Mouse (Mus musculus): Measurements from ENCODE around the gene Uba2. TPM values are rescaled to one million over a fixed set of nuclear protein-coding genes. Genes with fewer than 3 reads are reported as not detected.
"Not testable (repeated sequence)": the region's sequence is repeated elsewhere in the genome, so short reads cannot be mapped to it uniquely, and the experiment has no call there.

The Uba2 gene
- polyA plus RNA-seq, 1 experiment from 2014 or later: 50.0 TPM

DNA sequence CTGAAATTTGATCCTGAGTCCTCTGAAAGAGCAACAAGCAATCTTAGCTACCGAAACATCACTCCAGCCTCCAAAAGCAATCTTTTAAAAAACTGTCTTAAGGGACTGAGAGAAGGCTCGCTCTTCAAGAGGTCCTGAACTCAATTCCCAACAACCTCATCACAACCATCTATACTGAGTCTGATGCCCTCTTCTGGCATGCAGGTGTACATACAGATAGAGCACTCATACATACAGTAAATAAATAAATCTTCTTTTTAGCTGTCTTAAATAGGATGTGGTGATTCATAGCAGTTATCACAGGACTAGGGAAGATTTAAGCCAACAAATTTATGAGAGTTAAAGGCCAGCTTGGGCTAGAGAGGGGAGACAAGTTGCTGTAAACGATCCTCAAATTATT is 26.2 kb upstream of the Uba2 start:
- ATAC-seq: peak; percentile 56
- 44% methylated on average over 3 of the region's 3 CpGs for WGBS (ENCODE audit: insufficient replicate concordance)
- no peak for DNase-seq
- Histone ChIP-seq H3K9me3 (ENCODE audit: low read length) (no peaks in the 10 kb centered on the region), H3K4me1 (ENCODE audit: insufficient read depth) (peaks cover 8% of the 10 kb centered on the region; the same call in 1 of the 2 replicates), H3K27me3 (ENCODE audit: insufficient read depth, low read length) (no peaks in the 10 kb centered on the region), H3K36me3 (replicated peaks; ENCODE audit: insufficient read depth, low read length) (peaks cover 7% of the 10 kb centered on the region), H3K4me3 (ENCODE audit: low read depth, low read length) (peak overlapping the region; percentile 72), H3K4me2 (ENCODE audit: low read depth, low read length) (peak overlapping the region; percentile 83), H3K9ac (replicated peaks) (peak overlapping the region; percentile 78), H3K27ac (ENCODE audit: low read depth) (peak overlapping the region; percentile 66)
- TF ChIP-seq EP300 (IDR thresholded peaks at IDR 0.05; ENCODE audit: low read depth): no peak
- TF ChIP-seq CTCF (IDR thresholded peaks at IDR 0.05; ENCODE audit: low read depth): peak; percentile 63

GRCm38 (mm10) chr7:34192825-34193224 is 23.4 kb upstream of the Uba2 start:
- DNase-seq (no peak), ATAC-seq (no peak)

DNA sequence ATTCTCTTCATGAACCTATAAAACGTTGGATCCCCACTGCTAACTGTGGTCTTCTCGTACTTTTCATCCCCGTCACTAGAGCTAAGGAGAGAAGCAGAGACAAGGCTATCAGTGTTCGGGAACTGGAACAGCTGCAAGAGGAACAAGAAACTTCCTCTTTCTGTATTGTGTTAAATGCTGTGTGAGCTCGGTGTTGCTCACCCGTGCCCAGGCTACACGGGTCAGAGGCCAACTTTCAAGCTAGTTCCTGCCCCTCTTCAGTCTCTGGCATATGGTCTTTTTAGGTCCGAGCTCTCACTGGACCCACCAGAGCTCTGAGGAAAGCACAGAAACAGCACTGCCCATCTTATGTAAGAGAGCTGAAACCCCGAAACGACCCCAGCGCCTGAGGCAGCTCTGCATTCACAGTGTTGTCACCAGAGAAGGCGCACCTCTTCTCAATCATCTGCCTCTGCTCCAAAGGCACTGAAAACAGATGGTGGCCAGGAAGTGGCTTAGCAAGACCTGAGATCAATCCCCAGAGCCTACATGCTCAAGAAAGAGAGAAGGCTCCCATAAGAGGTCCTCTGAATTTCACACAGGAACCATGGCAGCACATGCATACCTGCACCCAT is 20.1 kb upstream of the Uba2 start:
- Histone ChIP-seq H3K4me3 (ENCODE audit: low read depth, low read length) (no peak overlapping the region), H3K9me3 (ENCODE audit: low read length) (no peaks in the 10 kb centered on the region), H3K27ac (ENCODE audit: low read depth) (peak overlapping the region; percentile 67), H3K4me1 (ENCODE audit: insufficient read depth) (no peaks in the 10 kb centered on the region), H3K27me3 (ENCODE audit: insufficient read depth, low read length) (no peaks in the 10 kb centered on the region), H3K4me2 (ENCODE audit: low read depth, low read length) (no peak overlapping the region), H3K9ac (replicated peaks) (no peak overlapping the region), H3K36me3 (replicated peaks; ENCODE audit: insufficient read depth, low read length) (peaks cover 46% of the 10 kb centered on the region)
- 50% methylated on average over 12 of the region's 12 CpGs for WGBS (ENCODE audit: insufficient replicate concordance)
- TF ChIP-seq CTCF (IDR thresholded peaks at IDR 0.05; ENCODE audit: low read depth) (no peak), EP300 (IDR thresholded peaks at IDR 0.05; ENCODE audit: low read depth) (no peak)
- ATAC-seq (peak; percentile 50), DNase-seq (no peak)

More at GRCm38 (mm10) chr7:34192825-34193224, 23.4 kb upstream of the Uba2 start:
- WGBS (ENCODE audit: insufficient replicate concordance): 83% methylated on average over 6 of the region's 6 CpGs
- TF ChIP-seq CTCF (IDR thresholded peaks at IDR 0.05; ENCODE audit: low read depth) (no peak), EP300 (IDR thresholded peaks at IDR 0.05; ENCODE audit: low read depth) (no peak)
- Histone ChIP-seq H3K4me3 (ENCODE audit: low read depth, low read length) (no peak overlapping the region), H3K36me3 (replicated peaks; ENCODE audit: insufficient read depth, low read length) (peaks cover 24% of the 10 kb centered on the region), H3K9ac (replicated peaks) (no peak overlapping the region), H3K4me2 (ENCODE audit: low read depth, low read length) (no peak overlapping the region), H3K27ac (ENCODE audit: low read depth) (peak overlapping the region; percentile 26; the same call in 1 of the 2 replicates), H3K27me3 (ENCODE audit: insufficient read depth, low read length) (no peaks in the 10 kb centered on the region), H3K4me1 (ENCODE audit: insufficient read depth) (peaks cover 8% of the 10 kb centered on the region; the same call in 1 of the 2 replicates), H3K9me3 (ENCODE audit: low read length) (no peaks in the 10 kb centered on the region)

- Histone ChIP-seq H3K27me3 (ENCODE audit: insufficient read depth, low read length) (no peaks in the 10 kb centered on the region), H3K4me1 (ENCODE audit: insufficient read depth) (no peaks in the 10 kb centered on the region), H3K4me3 (ENCODE audit: low read depth, low read length) (no peak overlapping the region), H3K9ac (replicated peaks) (no peak overlapping the region), H3K9me3 (ENCODE audit: low read length) (no peaks in the 10 kb centered on the region), H3K27ac (ENCODE audit: low read depth) (no peak overlapping the region), H3K4me2 (ENCODE audit: low read depth, low read length) (no peak overlapping the region), H3K36me3 (replicated peaks; ENCODE audit: insufficient read depth, low read length) (peaks cover 30% of the 10 kb centered on the region)
- TF ChIP-seq EP300 (IDR thresholded peaks at IDR 0.05; ENCODE audit: low read depth) (no peak), CTCF (IDR thresholded peaks at IDR 0.05; ENCODE audit: low read depth) (no peak)
- ATAC-seq: no peak
- no peak for DNase-seq
- WGBS (ENCODE audit: insufficient replicate concordance): 84% methylated on average over 3 of the region's 3 CpGs
Observed at GRCm38 (mm10) chr7:34183794-34184193, 14.4 kb upstream of the Uba2 start.

- no peak for DNase-seq
- Histone ChIP-seq H3K9me3 (ENCODE audit: low read length) (no peaks in the 10 kb centered on the region), H3K4me2 (ENCODE audit: low read depth, low read length) (no peak overlapping the region), H3K36me3 (replicated peaks; ENCODE audit: insufficient read depth, low read length) (peaks cover 27% of the 10 kb centered on the region), H3K27ac (ENCODE audit: low read depth) (no peak overlapping the region), H3K27me3 (ENCODE audit: insufficient read depth, low read length) (no peaks in the 10 kb centered on the region), H3K4me1 (ENCODE audit: insufficient read depth) (no peaks in the 10 kb centered on the region), H3K9ac (replicated peaks) (no peak overlapping the region), H3K4me3 (ENCODE audit: low read depth, low read length) (no peak overlapping the region)
- no peak for ATAC-seq
- 91% methylated on average over 13 of the region's 13 CpGs for WGBS (ENCODE audit: insufficient replicate concordance)
- no peak for TF ChIP-seq CTCF (IDR thresholded peaks at IDR 0.05; ENCODE audit: low read depth)
- no peak for TF ChIP-seq EP300 (IDR thresholded peaks at IDR 0.05; ENCODE audit: low read depth)
Observed at GRCm38 (mm10) chr7:34183356-34183755, 14.0 kb upstream of the Uba2 start.

DNA sequence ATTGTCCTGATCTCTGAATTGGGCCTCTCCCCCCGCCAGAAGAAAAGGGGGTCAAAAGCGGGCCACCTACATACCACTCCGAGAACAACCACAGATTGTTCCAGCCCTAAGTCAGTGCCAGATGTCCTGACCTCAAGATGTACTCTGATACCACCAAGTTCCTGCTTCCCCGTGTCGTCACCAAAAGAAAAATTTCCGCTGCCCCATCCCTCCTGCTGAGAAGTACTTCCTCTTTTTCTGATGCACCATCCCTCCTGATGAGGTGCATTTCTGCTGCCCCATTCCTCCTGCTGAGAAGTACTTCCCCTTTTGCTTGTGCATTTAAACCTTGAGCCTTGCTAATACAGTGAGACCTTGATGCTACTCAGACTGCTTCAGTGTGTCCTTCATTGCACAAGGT is 6.8 kb upstream of the Uba2 start:
- 86% methylated on average over 6 of the region's 6 CpGs for WGBS (ENCODE audit: insufficient replicate concordance)
- H3K4me2 ChIP-seq (ENCODE audit: low read depth, low read length); H3K4me1 ChIP-seq (ENCODE audit: insufficient read depth); H3K9ac ChIP-seq (replicated peaks); H3K27ac ChIP-seq (ENCODE audit: low read depth); ATAC-seq; H3K9me3 ChIP-seq (ENCODE audit: low read length); H3K36me3 ChIP-seq (replicated peaks; ENCODE audit: insufficient read depth, low read length); H3K27me3 ChIP-seq (ENCODE audit: insufficient read depth, low read length); H3K4me3 ChIP-seq (ENCODE audit: low read depth, low read length); DNase-seq: not testable (repeated sequence)
